Comparison of ENCODE assay signal across 8 mouse cellular contexts in genomic region chr5:134581146-134581545, GRCm38 (mm10). TPM values are rescaled to one million over a fixed set of nuclear protein-coding genes. Genes with fewer than 3 reads are reported as not detected.
DNase-seq lines count a peak whose midpoint lies in the region; ATAC-seq and TF ChIP-seq lines count a peak whose summit lies in the region.

Gene Rfc2 (plus strand): TSS chr5:134581366.

- no peak within 1 kb of the TSS for H3K27ac ChIP-seq in hindbrain, postnatal 0 days
- H3K27ac ChIP-seq in neural tube, embryonic 13.5 days (replicated peaks), result no peak within 1 kb of the TSS

- no peak for TF ChIP-seq CTCF in G1E (IDR thresholded peaks at IDR 0.05; ENCODE audit: low read depth, low read length)
- no peak for TF ChIP-seq CTCF in hindbrain, postnatal 0 days (IDR thresholded peaks at IDR 0.05; ENCODE audit: low read depth)

- H3K27me3 ChIP-seq in G1E (ENCODE audit: insufficient read depth, low read length), result no peaks in the 10 kb centered on the region
- no peaks in the 10 kb centered on the region for H3K27me3 ChIP-seq in hindbrain, postnatal 0 days (ENCODE audit: insufficient read depth, low read length)
- H3K27me3 ChIP-seq in neural tube, embryonic 13.5 days, result no peaks in the 10 kb centered on the region

- H3K4me2 ChIP-seq in hindbrain, postnatal 0 days (ENCODE audit: low read depth, low read length), result no peak within 1 kb of the TSS
- H3K4me2 ChIP-seq in neural tube, embryonic 13.5 days, result no peak within 1 kb of the TSS

- no peak for DNase-seq in G1E (ENCODE audit: low spot score)
- DNase-seq in adrenal gland, postnatal 14 days, result no peak
- DNase-seq in gastrocnemius, adult 8-10 months (ENCODE audit: low spot score in 2 of 2), result no peak
- DNase-seq in hindbrain, postnatal 0 days (ENCODE audit: low spot score), result no peak
- DNase-seq in left cerebral cortex, postnatal 4 days, result no peak
- no peak for DNase-seq in lung, postnatal 25 days (ENCODE audit: low spot score)
- no peak for DNase-seq in cerebellum, adult 8-10 months

- H3K36me3 ChIP-seq in G1E (replicated peaks), result peaks cover 13% of the 10 kb centered on the region
- H3K36me3 ChIP-seq in hindbrain, postnatal 0 days (ENCODE audit: insufficient read depth, low read length), result no peaks in the 10 kb centered on the region
- no peaks in the 10 kb centered on the region for H3K36me3 ChIP-seq in neural tube, embryonic 13.5 days

- ATAC-seq in G1E (ENCODE audit: extremely low read depth, insufficient number of reproducible peaks, low FRiP score, poor library complexity, severe bottlenecking), result no peak
- no peak for ATAC-seq in hindbrain, postnatal 0 days
- ATAC-seq in neural tube, embryonic 13.5 days (ENCODE audit: low read depth), result no peak

- intact Hi-C loops in left cerebral cortex, postnatal 4 days (cut with DNase I), result loop anchor here (5.0 to 10.0 kb wide), 2 partner anchors 89 to 186 kb away; no protein-coding TSS in a partner anchor

- H3K9me3 ChIP-seq in G1E (replicated peaks), result no peaks in the 10 kb centered on the region
- H3K9me3 ChIP-seq in hindbrain, postnatal 0 days (ENCODE audit: low read length), result no peaks in the 10 kb centered on the region
- H3K9me3 ChIP-seq in neural tube, embryonic 13.5 days, result no peaks in the 10 kb centered on the region

- H3K4me3 ChIP-seq in G1E (ENCODE audit: low read depth, low read length), result no peak within 1 kb of the TSS
- no peak within 1 kb of the TSS for H3K4me3 ChIP-seq in hindbrain, postnatal 0 days (ENCODE audit: low read length)
- H3K4me3 ChIP-seq in neural tube, embryonic 13.5 days, result no peak within 1 kb of the TSS

- H3K4me1 ChIP-seq in G1E (ENCODE audit: insufficient read depth, low read depth, low read length), result peaks cover 38% of the 10 kb centered on the region
- peaks cover 5% of the 10 kb centered on the region for H3K4me1 ChIP-seq in hindbrain, postnatal 0 days (ENCODE audit: insufficient read depth, low read length)
- peaks cover 15% of the 10 kb centered on the region for H3K4me1 ChIP-seq in neural tube, embryonic 13.5 days (replicated peaks)

- WGBS in hindbrain, postnatal 0 days, result 78% methylated on average over 5 of the region's 5 CpGs
- WGBS in neural tube, embryonic 13.5 days, result 90% methylated on average over 5 of the region's 5 CpGs

- H3K9ac ChIP-seq in hindbrain, postnatal 0 days (replicated peaks; ENCODE audit: low read length), result no peak within 1 kb of the TSS
- H3K9ac ChIP-seq in neural tube, embryonic 13.5 days, result no peak within 1 kb of the TSS

RNA-seq across cellular contexts. Expression of gene Rfc2, which starts in this region (rescaled TPM):
- total RNA-seq in G1E (2014; fragmentation: Nextera tagmentation), result 230 and 241 TPM in 2 replicates
- total RNA-seq in G1E (2017), result 259 and 301 TPM in 2 replicates
- 72.9 and 85.2 TPM in 2 replicates for polyA plus RNA-seq in G1E (2012)
- total RNA-seq in adrenal gland, postnatal 14 days (2021), result 47.2 and 51.2 TPM in 2 replicates
- 10 to 100 TPM; 16.0 to 23.8 (median 19.5) TPM for total RNA-seq in gastrocnemius, adult 8-10 months (2022)
- total RNA-seq in hindbrain, postnatal 0 days (2014; rRNA removed), result 50.9 and 76.3 TPM in 2 replicates
- polyA plus RNA-seq in hindbrain, postnatal 0 days (2015; fragmentation: Nextera tagmentation; extraction: Ambion mirVana), result 164 and 168 TPM in 2 replicates
- total RNA-seq in left cerebral cortex, postnatal 4 days (2021), result 10 to 100 TPM; 81.7 to 92.8 TPM
- polyA plus RNA-seq in neural tube, embryonic 13.5 days (2015; fragmentation: Nextera tagmentation; extraction: Ambion mirVana), result 184 and 214 TPM in 2 replicates
